8 mouse cellular contexts compared by ENCODE assay signal in genomic region chr6:38531211-38531820, GRCm38 (mm10). TPM values are rescaled to one million over a fixed set of nuclear protein-coding genes. Genes with fewer than 3 reads are reported as not detected.
DNase-seq lines count a peak whose midpoint lies in the region; ATAC-seq and TF ChIP-seq lines count a peak whose summit lies in the region.

No protein-coding gene starts in this region.

- TF ChIP-seq CTCF in layer of hippocampus, adult 2 months (conservative IDR thresholded peaks at IDR 0.05) = peak; percentile 83
- TF ChIP-seq CTCF in liver, embryonic 14.5 days (IDR thresholded peaks at IDR 0.05; ENCODE audit: low read depth) = peak; percentile 80

- no peak overlapping the region for H3K27ac ChIP-seq in layer of hippocampus, adult 2 months
- no peak overlapping the region for H3K27ac ChIP-seq in liver, embryonic 14.5 days

- peaks cover 2 to 12% of the 10 kb centered on the region in 2 experiments for H3K4me1 ChIP-seq in liver, embryonic 14.5 days (replicated peaks; ENCODE audit: control insufficient read depth in 2 of 2, insufficient read depth in 2 of 2, low read length in 1 of 2)

- no peak overlapping the region for H3K4me2 ChIP-seq in liver, embryonic 14.5 days (ENCODE audit: low read depth)

- H3K36me3 ChIP-seq in liver, embryonic 14.5 days (replicated peaks; ENCODE audit: control insufficient read depth, insufficient read depth, low read depth) = no peaks in the 10 kb centered on the region

- no peaks in the 10 kb centered on the region for H3K27me3 ChIP-seq in liver, embryonic 14.5 days (ENCODE audit: control insufficient read depth, insufficient read depth, low read length)

- ATAC-seq in CD4-positive, CD25-positive, alpha-beta regulatory T cell, adult 4 months = no peak
- ATAC-seq in liver, embryonic 14.5 days (ENCODE audit: insufficient read depth) = no peak

- WGBS in liver, embryonic 14.5 days (ENCODE audit: insufficient replicate concordance) = 34% methylated on average over 5 of the region's 5 CpGs

- DNase-seq in CD4-positive, CD25-positive, alpha-beta regulatory T cell, adult 2 months (ENCODE audit: low read depth, low spot score) = peak; percentile 69
- DNase-seq in layer of hippocampus, adult 2 months (ENCODE audit: low spot score in 2 of 2) = no peak
- no peak for DNase-seq in layer of hippocampus, adult 9-11 months
- DNase-seq in embryo, embryonic 10 days (ENCODE audit: low spot score) = peak; percentile 59
- peak in 2 of 3 experiments; percentile 38 to 41 for DNase-seq in liver, embryonic 14.5 days (ENCODE audit: low read depth in 3 of 3, low spot score in 3 of 3)
- peak; percentile 38 for DNase-seq in yolk sac, embryonic 10.5 days (ENCODE audit: low spot score)
- DNase-seq in layer of hippocampus, adult 8-10 months (ENCODE audit: low spot score in 2 of 2) = no peak

- no peaks in the 10 kb centered on the region for H3K9me3 ChIP-seq in liver, embryonic 14.5 days (ENCODE audit: control insufficient read depth, low read length)

- no peak for TF ChIP-seq EP300 in liver, embryonic 14.5 days (IDR thresholded peaks at IDR 0.05; ENCODE audit: low read depth)

- H3K4me3 ChIP-seq in layer of hippocampus, adult 2 months = no peak overlapping the region
- no peak overlapping the region for H3K4me3 ChIP-seq in liver, embryonic 14.5 days (ENCODE audit: insufficient read depth in 1 of 2, low read depth in 2 of 2, low read length in 2 of 2)

- no peak overlapping the region for H3K9ac ChIP-seq in liver, embryonic 14.5 days (replicated peaks)

RNA-seq across cellular contexts. Expression of gene Fmc1, which starts 2.0 kb away (rescaled TPM):
- polyA plus RNA-seq in CD4-positive, CD25-positive, alpha-beta regulatory T cell, adult 4 months (2017; shearing (Covaris generic)) = 10 to 100 TPM; 56.6 to 59.6 TPM
- 10 to 100 TPM; 58.3 to 62.0 TPM for total RNA-seq in layer of hippocampus, adult 2 months (2021)
- 45.3 and 54.6 TPM in 2 replicates for polyA plus RNA-seq in liver, embryonic 14.5 days (2012; rRNA removed)
- polyA plus RNA-seq in liver, embryonic 14.5 days (2014; fragmentation: Nextera tagmentation; extraction: Ambion mirVana) = 91.8 and 93.7 TPM in 2 replicates
- 10 to 100 TPM; 41.7 to 64.3 (median 47.9) TPM for total RNA-seq in layer of hippocampus, adult 8-10 months (2022)

RNA-seq across cellular contexts. Expression of gene Luc7l2, which starts 19.8 kb away (rescaled TPM):
- 100 to 1,000 TPM; 124 to 191 TPM for polyA plus RNA-seq in CD4-positive, CD25-positive, alpha-beta regulatory T cell, adult 4 months (2017; shearing (Covaris generic))
- 100 to 1,000 TPM; 196 to 219 TPM for total RNA-seq in layer of hippocampus, adult 2 months (2021)
- 28.0 and 57.2 TPM in 2 replicates for polyA plus RNA-seq in liver, embryonic 14.5 days (2012; rRNA removed)
- 18.0 and 18.6 TPM in 2 replicates for polyA plus RNA-seq in liver, embryonic 14.5 days (2014; fragmentation: Nextera tagmentation; extraction: Ambion mirVana)
- total RNA-seq in layer of hippocampus, adult 8-10 months (2022) = 100 to 1,000 TPM; 185 to 230 (median 205) TPM

Comparison
In these comparisons a context has a peak if more than half of its experiments do, and no peak if none do; other contexts are left out.
1. DNase-seq: peak in CD4-positive, CD25-positive, alpha-beta regulatory T cell, adult 2 months (single experiment), embryo, embryonic 10 days (single experiment), liver, embryonic 14.5 days (2 of 3) and yolk sac, embryonic 10.5 days (single experiment); none in layer of hippocampus, adult 2 months (0 of 2), layer of hippocampus, adult 9-11 months (single experiment) and layer of hippocampus, adult 8-10 months (0 of 2).